Mouse (Mus musculus) hematopoietic multipotent progenitor cell, adult 10-12 weeks (in vitro differentiated cells): ENCODE results near the gene 2310046K23Rik. TPM values are rescaled to one million over a fixed set of nuclear protein-coding genes. Genes with fewer than 3 reads are reported as not detected.

ENCODE experiments used
- polyA plus RNA-seq: library from polyadenylated mRNA; stranded (reverse); fragments of >175 nt; gene quantifications from 2 replicates; pipeline ENCODE4 v1.2.3, GENCODE M21; 2012; ENCODE audit warnings: low replicate concordance

2310046K23Rik gene
- polyA plus RNA-seq, result not detected in 2 replicates

DNA sequence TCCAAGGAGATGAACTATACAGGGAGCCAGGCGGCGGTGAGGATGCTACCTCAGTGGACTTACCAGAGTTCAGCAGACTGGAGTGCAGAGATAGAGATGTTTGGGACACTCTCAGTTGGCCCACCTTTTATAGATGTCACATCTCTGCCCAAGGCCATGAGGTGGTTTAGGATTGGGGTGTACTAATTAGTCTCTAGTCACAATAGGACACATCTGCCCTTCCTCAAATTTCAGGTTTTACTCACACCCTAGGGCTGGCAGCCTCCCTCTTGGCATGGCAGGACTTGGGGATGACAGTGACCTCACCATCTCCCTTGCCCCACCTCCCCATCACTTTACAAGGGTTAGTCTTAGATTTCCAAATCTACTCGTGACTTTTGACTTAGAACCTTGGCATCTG lies at the start of gene 2310046K23Rik:
TSS of gene 2310046K23Rik (minus strand) at position 101 of the 400 bp plus-strand sequence.

DNA sequence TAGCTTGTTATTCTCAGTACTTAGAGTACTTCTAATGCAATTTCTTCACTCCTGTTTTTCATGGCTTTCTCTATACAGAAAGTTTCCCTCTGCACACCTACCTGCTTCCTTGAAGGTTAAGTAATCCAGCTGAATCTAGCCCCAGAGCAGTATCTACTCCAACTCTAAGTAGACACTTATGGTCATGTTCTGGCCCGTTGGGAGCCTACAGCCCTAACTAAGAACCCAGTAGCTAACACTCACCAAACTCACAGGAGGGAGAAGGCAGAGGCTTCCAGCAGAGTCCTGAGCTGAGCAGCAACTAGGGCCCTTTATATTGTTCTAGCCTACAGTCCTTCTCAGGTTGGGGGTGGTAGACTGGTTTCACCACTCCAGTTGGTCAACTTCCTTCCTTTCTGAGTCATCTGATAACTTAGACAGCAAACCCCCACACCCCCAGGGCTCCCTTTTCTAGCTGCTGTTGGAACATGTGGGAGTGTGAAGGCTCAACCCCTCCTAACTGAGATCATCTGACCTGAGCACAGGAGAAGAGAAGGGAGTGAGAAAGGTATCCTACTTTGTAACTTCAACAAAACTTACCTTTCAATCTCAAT lies 39.2 kb upstream of the 2310046K23Rik start, which contains the start of gene Ivl:
TSS of gene Ivl (minus strand) at position 287 of the 593 bp plus-strand sequence.

DNA sequence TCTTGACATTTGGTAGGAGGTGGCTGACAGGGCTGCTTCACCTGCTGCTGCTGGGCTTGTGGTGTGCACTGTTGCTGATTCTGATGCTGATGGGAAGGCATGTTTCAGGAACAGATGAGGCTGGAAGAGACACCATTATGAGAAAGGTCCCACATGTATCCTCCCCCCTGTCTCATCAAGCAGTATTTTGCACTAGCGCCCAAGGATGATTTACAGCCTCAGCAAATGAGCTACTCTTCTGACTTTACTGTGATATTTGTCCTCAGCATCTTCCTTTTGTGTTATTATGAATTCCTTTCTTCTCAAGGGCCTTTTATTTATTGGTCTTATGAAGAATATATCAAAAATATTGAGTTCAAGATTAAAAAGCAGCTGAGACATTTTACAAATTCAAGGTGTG lies 33.9 kb downstream of the 2310046K23Rik start, which contains the start of gene Sprr4:
TSS of gene Sprr4 (minus strand) at position 101 of the 400 bp plus-strand sequence.

DNA sequence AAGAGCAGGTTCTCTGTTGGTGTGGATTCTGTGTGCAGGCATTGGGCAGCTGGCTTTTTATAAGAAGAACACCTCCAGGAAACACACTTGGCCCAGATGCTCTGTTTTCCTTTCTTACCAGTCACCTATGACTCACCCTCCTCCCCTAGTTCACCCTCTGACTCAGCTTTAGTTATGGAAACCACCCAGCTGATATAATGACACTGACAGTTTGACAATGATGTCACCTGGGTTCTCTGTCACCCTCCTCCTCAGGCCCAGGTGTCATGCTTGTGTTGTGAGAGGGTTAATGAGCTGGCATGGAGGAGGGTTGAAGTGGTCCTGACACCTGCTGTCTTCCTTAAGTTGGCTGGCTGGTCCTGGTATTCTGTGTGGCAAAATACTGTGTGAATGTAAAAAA lies 48.4 kb downstream of the 2310046K23Rik start, which contains the start of gene Sprr1a:
TSS of gene Sprr1a (minus strand) at position 33 of the 400 bp plus-strand sequence.

Other genes with a start within 250 kb of the 2310046K23Rik start
- gene Sprr2a3, start 249.1 kb downstream of the 2310046K23Rik start, polyA plus RNA-seq, result not detected in 2 replicates
- gene Sprr2b, start 217.9 kb downstream of the 2310046K23Rik start, polyA plus RNA-seq, result not detected in 2 replicates
- gene Sprr2d, start 195.4 kb downstream of the 2310046K23Rik start, polyA plus RNA-seq, result not detected in 2 replicates
- gene Sprr2e, start 182.4 kb downstream of the 2310046K23Rik start, polyA plus RNA-seq, result not detected in 2 replicates
- not detected in 2 replicates for gene Sprr2f, start 169.3 kb downstream of the 2310046K23Rik start, polyA plus RNA-seq
- not detected in 2 replicates for gene Sprr2h, start 148.8 kb downstream of the 2310046K23Rik start, polyA plus RNA-seq
- not detected in 2 replicates for gene Sprr2i, start 126.5 kb downstream of the 2310046K23Rik start, polyA plus RNA-seq
- gene Sprr2j-ps, start 116.4 kb downstream of the 2310046K23Rik start, polyA plus RNA-seq, result not detected in 2 replicates
- gene Gm9774, start 105.1 kb downstream of the 2310046K23Rik start, polyA plus RNA-seq, result 4.6 and 11.5 TPM in 2 replicates
- not detected in 2 replicates for gene Sprr2k, start 101.9 kb downstream of the 2310046K23Rik start, polyA plus RNA-seq
- not detected in 2 replicates for gene Sprr1b, start 95.7 kb downstream of the 2310046K23Rik start, polyA plus RNA-seq
- not detected in 2 replicates for gene Sprr3, start 75.8 kb downstream of the 2310046K23Rik start, polyA plus RNA-seq
- not detected in 2 replicates for gene Sprr1a, start 48.6 kb downstream of the 2310046K23Rik start, polyA plus RNA-seq
- not detected in 2 replicates for gene Sprr4, start 34.0 kb downstream of the 2310046K23Rik start, polyA plus RNA-seq
- gene Ivl, start 39.2 kb upstream of the 2310046K23Rik start, polyA plus RNA-seq, result not detected in 2 replicates
- not detected in 2 replicates for gene Smcp, start 54.5 kb upstream of the 2310046K23Rik start, polyA plus RNA-seq
- not detected in 2 replicates for gene 2210017I01Rik, start 73.0 kb upstream of the 2310046K23Rik start, polyA plus RNA-seq
- not detected in 2 replicates for gene Lce6a, start 87.1 kb upstream of the 2310046K23Rik start, polyA plus RNA-seq
- not detected in 2 replicates for gene Lce1a1, start 113.8 kb upstream of the 2310046K23Rik start, polyA plus RNA-seq
- gene Lce1b, start 122.4 kb upstream of the 2310046K23Rik start, polyA plus RNA-seq, result not detected in 2 replicates
- not detected in 2 replicates for gene Lce1a2, start 135.8 kb upstream of the 2310046K23Rik start, polyA plus RNA-seq
- not detected in 2 replicates for gene Lce1c, start 144.7 kb upstream of the 2310046K23Rik start, polyA plus RNA-seq
- not detected in 2 replicates for gene Lce1d, start 152.7 kb upstream of the 2310046K23Rik start, polyA plus RNA-seq
- not detected in 2 replicates for gene Lce1e, start 174.6 kb upstream of the 2310046K23Rik start, polyA plus RNA-seq
- not detected in 2 replicates for gene Lce1f, start 185.8 kb upstream of the 2310046K23Rik start, polyA plus RNA-seq
- not detected in 2 replicates for gene Gm38119, start 204.6 kb upstream of the 2310046K23Rik start, polyA plus RNA-seq
- not detected in 2 replicates for gene Lce1g, start 217.8 kb upstream of the 2310046K23Rik start, polyA plus RNA-seq
- gene Lce1h, start 230.6 kb upstream of the 2310046K23Rik start, polyA plus RNA-seq, result not detected in 2 replicates
- gene Lce1i, start 244.4 kb upstream of the 2310046K23Rik start, polyA plus RNA-seq, result not detected in 2 replicates